In genomic region chr8:126833471-126834453, GRCm38 (mm10) we compare ENCODE assay signal across 8 mouse cellular contexts.
A peak's percentile ranks its signal among the peaks of the same experiment; 100 is the strongest.
DNase-seq lines count a peak whose midpoint lies in the region; ATAC-seq and TF ChIP-seq lines count a peak whose summit lies in the region.

No protein-coding gene starts in this region.

- no peak overlapping the region for H3K4me3 ChIP-seq in testis, adult 2 months (ENCODE audit: control insufficient read depth, low read depth, low read length)
- H3K4me3 ChIP-seq in embryonic facial prominence, embryonic 12.5 days: no peak overlapping the region
- H3K4me3 ChIP-seq in heart, embryonic 12.5 days: no peak overlapping the region
- H3K4me3 ChIP-seq in lung, postnatal 0 days (ENCODE audit: low read depth, low read length): no peak overlapping the region
- no peak overlapping the region for H3K4me3 ChIP-seq in stomach, postnatal 0 days (ENCODE audit: low read depth, low read length)

- H3K4me1 ChIP-seq in testis, adult 2 months (ENCODE audit: control insufficient read depth, insufficient read depth, low read length): no peaks in the 10 kb centered on the region; the same call in 1 of the 2 replicates
- peaks cover 60% of the 10 kb centered on the region for H3K4me1 ChIP-seq in embryonic facial prominence, embryonic 12.5 days
- H3K4me1 ChIP-seq in heart, embryonic 12.5 days (replicated peaks): peaks cover 88% of the 10 kb centered on the region
- H3K4me1 ChIP-seq in lung, postnatal 0 days (ENCODE audit: insufficient read depth, low read depth, low read length): peaks cover 44% of the 10 kb centered on the region; the same call in 1 of the 2 replicates
- peaks cover 10% of the 10 kb centered on the region for H3K4me1 ChIP-seq in stomach, postnatal 0 days (replicated peaks; ENCODE audit: control insufficient read depth, insufficient read depth)

- H3K27ac ChIP-seq in testis, adult 2 months (ENCODE audit: control insufficient read depth, insufficient read depth, low read depth, low read length): peak overlapping the region; percentile 15; the same call in 1 of the 2 replicates
- H3K27ac ChIP-seq in embryonic facial prominence, embryonic 12.5 days: peak overlapping the region; percentile 87
- peak overlapping the region; percentile 92 for H3K27ac ChIP-seq in heart, embryonic 12.5 days (ENCODE audit: poor library complexity, severe bottlenecking)
- peak overlapping the region; percentile 79 for H3K27ac ChIP-seq in lung, postnatal 0 days (ENCODE audit: low read length)
- peak overlapping the region; percentile 82 for H3K27ac ChIP-seq in stomach, postnatal 0 days (replicated peaks)

- no peaks in the 10 kb centered on the region for H3K27me3 ChIP-seq in testis, adult 2 months (ENCODE audit: control insufficient read depth, insufficient read depth, low read length)
- no peaks in the 10 kb centered on the region for H3K27me3 ChIP-seq in embryonic facial prominence, embryonic 12.5 days
- no peaks in the 10 kb centered on the region for H3K27me3 ChIP-seq in heart, embryonic 12.5 days (replicated peaks)
- H3K27me3 ChIP-seq in lung, postnatal 0 days (replicated peaks; ENCODE audit: insufficient read depth, low read length): no peaks in the 10 kb centered on the region
- no peaks in the 10 kb centered on the region for H3K27me3 ChIP-seq in stomach, postnatal 0 days (ENCODE audit: control insufficient read depth, insufficient read depth, low read length)

- no peaks in the 10 kb centered on the region for H3K36me3 ChIP-seq in testis, adult 2 months (ENCODE audit: control insufficient read depth, insufficient read depth, low read length)
- no peaks in the 10 kb centered on the region for H3K36me3 ChIP-seq in embryonic facial prominence, embryonic 12.5 days
- H3K36me3 ChIP-seq in heart, embryonic 12.5 days: no peaks in the 10 kb centered on the region
- no peaks in the 10 kb centered on the region for H3K36me3 ChIP-seq in lung, postnatal 0 days (ENCODE audit: insufficient read depth, low read length)
- H3K36me3 ChIP-seq in stomach, postnatal 0 days (ENCODE audit: control insufficient read depth, insufficient read depth, low read length): no peaks in the 10 kb centered on the region

- TF ChIP-seq POLR2A in testis, adult 2 months (IDR thresholded peaks at IDR 0.05; ENCODE audit: control insufficient read depth, low read depth, low read length): no peak

- WGBS in embryonic facial prominence, embryonic 12.5 days: 25% methylated on average over 19 of the region's 19 CpGs
- WGBS in heart, embryonic 12.5 days: 20% methylated on average over 19 of the region's 19 CpGs
- 6% methylated on average over 19 of the region's 19 CpGs for WGBS in lung, postnatal 0 days
- 15% methylated on average over 19 of the region's 19 CpGs for WGBS in stomach, postnatal 0 days

- TF ChIP-seq EP300 in lung, postnatal 0 days (IDR thresholded peaks at IDR 0.05): peak; percentile 71; the same call in 1 of the 2 replicates
- no peak for TF ChIP-seq EP300 in stomach, postnatal 0 days (optimal IDR thresholded peaks at IDR 0.05)

- H3K9me3 ChIP-seq in embryonic facial prominence, embryonic 12.5 days: no peaks in the 10 kb centered on the region
- H3K9me3 ChIP-seq in heart, embryonic 12.5 days (replicated peaks): no peaks in the 10 kb centered on the region
- H3K9me3 ChIP-seq in lung, postnatal 0 days (ENCODE audit: low read length): no peaks in the 10 kb centered on the region
- H3K9me3 ChIP-seq in stomach, postnatal 0 days (ENCODE audit: control insufficient read depth, low read length): no peaks in the 10 kb centered on the region

- no peak overlapping the region for H3K9ac ChIP-seq in embryonic facial prominence, embryonic 12.5 days
- H3K9ac ChIP-seq in heart, embryonic 12.5 days: 0 out of 2 replicates have a peak overlapping the region, but pooled peaks have one; percentile 1
- H3K9ac ChIP-seq in lung, postnatal 0 days (replicated peaks; ENCODE audit: low read depth): peak overlapping the region; percentile 13; the same call in 1 of the 2 replicates
- H3K9ac ChIP-seq in stomach, postnatal 0 days (ENCODE audit: low read length): no peak overlapping the region

- DNase-seq in testis, postnatal 10 days (ENCODE audit: low spot score): no peak
- DNase-seq in kidney, adult 9 months: peak; percentile 84
- DNase-seq in lung, postnatal 0 days (ENCODE audit: low spot score): peak; percentile 88
- DNase-seq in stomach, postnatal 0 days (ENCODE audit: low spot score): no peak
- no peak for DNase-seq in frontal cortex, postnatal 14 days (ENCODE audit: low spot score in 2 of 2)

- no peak for TF ChIP-seq CTCF in testis, adult 2 months (IDR thresholded peaks at IDR 0.05; ENCODE audit: control insufficient read depth, insufficient read depth, insufficient replicate concordance, low read depth, low read length)
- no peak for TF ChIP-seq CTCF in lung, postnatal 0 days (IDR thresholded peaks at IDR 0.05)
- TF ChIP-seq CTCF in stomach, postnatal 0 days (IDR thresholded peaks at IDR 0.05; ENCODE audit: low read depth): no peak

- ATAC-seq in embryonic facial prominence, embryonic 12.5 days (ENCODE audit: insufficient number of reproducible peaks, insufficient read depth, low FRiP score, low TSS enrichment): no peak
- ATAC-seq in heart, embryonic 12.5 days (ENCODE audit: insufficient number of reproducible peaks, low FRiP score): peak; percentile 60
- ATAC-seq in lung, postnatal 0 days: peak; percentile 19
- ATAC-seq in stomach, postnatal 0 days (ENCODE audit: low FRiP score, low TSS enrichment): no peak; the same call in 1 of the 2 replicates

- H3K4me2 ChIP-seq in embryonic facial prominence, embryonic 12.5 days (replicated peaks): no peak overlapping the region
- H3K4me2 ChIP-seq in heart, embryonic 12.5 days: peak overlapping the region; percentile 12; the same call in 1 of the 2 replicates
- peak overlapping the region; percentile 17; the same call in 1 of the 2 replicates for H3K4me2 ChIP-seq in lung, postnatal 0 days (replicated peaks; ENCODE audit: low read depth, low read length)
- H3K4me2 ChIP-seq in stomach, postnatal 0 days (replicated peaks; ENCODE audit: low read depth): no peak overlapping the region

Comparison
In these comparisons a context has a peak if more than half of its experiments do, and no peak if none do; other contexts are left out.
1. H3K27ac ChIP-seq: peak in every context shown above with its lines; median percentile 92 in heart, embryonic 12.5 days; 87 in embryonic facial prominence, embryonic 12.5 days; 82 in stomach, postnatal 0 days; 79 in lung, postnatal 0 days; 15 in testis, adult 2 months.
2. DNase-seq: peak in kidney, adult 9 months (single experiment) and lung, postnatal 0 days (single experiment); none in testis, postnatal 10 days (single experiment), stomach, postnatal 0 days (single experiment) and frontal cortex, postnatal 14 days (0 of 2).
3. ATAC-seq: peak in heart, embryonic 12.5 days (single experiment) and lung, postnatal 0 days (single experiment); none in embryonic facial prominence, embryonic 12.5 days (single experiment) and stomach, postnatal 0 days (single experiment).
4. H3K4me2 ChIP-seq: peak in heart, embryonic 12.5 days (single experiment) and lung, postnatal 0 days (single experiment); none in embryonic facial prominence, embryonic 12.5 days (single experiment) and stomach, postnatal 0 days (single experiment).
5. H3K9ac ChIP-seq: peak in heart, embryonic 12.5 days (single experiment) and lung, postnatal 0 days (single experiment); none in embryonic facial prominence, embryonic 12.5 days (single experiment) and stomach, postnatal 0 days (single experiment).